Mouse (Mus musculus) splenic B cell, adult 2 months (primary cell): ENCODE data around the gene Rpl29.

Experiments
- DNase-seq: peaks from one replicate; pipeline ENCODE4 v3.0.0-alpha.2; 2011; ENCODE audit warnings: low read depth, low spot score
- H3K27me3 ChIP-seq: 2 replicates; pipeline ENCODE4 v1.6.1; 2012; ENCODE audit warnings: mild to moderate bottlenecking, low read length, moderate library complexity, mixed read lengths; ENCODE audit not compliant: control insufficient read depth, poor library complexity, insufficient read depth, severe bottlenecking
- H3K36me3 ChIP-seq: 2 replicates; pipeline ENCODE4 v1.6.1; 2012; ENCODE audit warnings: mild to moderate bottlenecking, low read length, moderate library complexity, mixed read lengths; ENCODE audit not compliant: control insufficient read depth, poor library complexity, insufficient read depth, severe bottlenecking

The Rpl29 gene

DNA sequence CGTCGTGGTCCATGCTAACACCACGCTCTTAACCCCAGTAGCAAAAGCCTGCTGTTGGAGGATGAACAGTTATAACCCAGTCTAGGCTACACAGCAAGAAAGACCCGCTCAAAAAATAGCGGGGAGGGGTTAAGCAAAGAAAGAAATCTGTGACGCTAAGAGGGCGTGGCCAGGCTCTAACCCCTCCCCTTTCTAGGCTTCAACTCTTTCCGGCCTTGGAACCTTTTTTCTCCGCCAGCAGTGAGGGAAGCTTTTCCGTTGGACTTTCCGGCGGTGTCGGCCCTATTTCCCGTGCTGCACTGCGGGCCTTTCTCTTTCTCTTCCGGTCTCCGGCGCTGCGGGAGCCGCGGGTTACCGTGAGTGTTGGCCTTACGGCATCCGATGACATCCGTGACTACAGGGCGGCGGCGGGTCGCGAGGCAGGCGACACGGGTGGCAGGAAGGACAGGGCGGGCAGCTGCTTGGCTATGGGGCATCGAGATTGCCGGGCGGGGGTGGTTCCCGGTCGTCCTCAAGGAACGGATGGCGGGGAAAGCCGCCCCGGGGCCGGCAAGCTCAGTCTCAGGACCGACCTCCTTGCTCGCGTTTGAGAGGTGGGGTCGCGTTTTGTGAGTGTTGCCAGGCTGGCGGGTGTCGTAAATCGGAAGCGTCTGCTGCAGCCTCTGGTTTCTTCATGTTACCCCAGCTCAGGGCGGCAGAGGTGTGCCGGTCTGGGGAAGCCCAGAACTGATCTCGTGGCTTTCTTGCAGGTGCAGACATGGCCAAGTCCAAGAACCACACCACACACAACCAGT lies at the start of gene Rpl29:
TSS of gene Rpl29 (plus strand) at position 234 of the 794 bp plus-strand sequence.
- no peaks in the 10 kb centered on the region for H3K27me3 ChIP-seq
- peak; percentile 97 for DNase-seq
- H3K36me3 ChIP-seq: no peaks in the 10 kb centered on the region; the same call in 1 of the 2 replicates

DNA sequence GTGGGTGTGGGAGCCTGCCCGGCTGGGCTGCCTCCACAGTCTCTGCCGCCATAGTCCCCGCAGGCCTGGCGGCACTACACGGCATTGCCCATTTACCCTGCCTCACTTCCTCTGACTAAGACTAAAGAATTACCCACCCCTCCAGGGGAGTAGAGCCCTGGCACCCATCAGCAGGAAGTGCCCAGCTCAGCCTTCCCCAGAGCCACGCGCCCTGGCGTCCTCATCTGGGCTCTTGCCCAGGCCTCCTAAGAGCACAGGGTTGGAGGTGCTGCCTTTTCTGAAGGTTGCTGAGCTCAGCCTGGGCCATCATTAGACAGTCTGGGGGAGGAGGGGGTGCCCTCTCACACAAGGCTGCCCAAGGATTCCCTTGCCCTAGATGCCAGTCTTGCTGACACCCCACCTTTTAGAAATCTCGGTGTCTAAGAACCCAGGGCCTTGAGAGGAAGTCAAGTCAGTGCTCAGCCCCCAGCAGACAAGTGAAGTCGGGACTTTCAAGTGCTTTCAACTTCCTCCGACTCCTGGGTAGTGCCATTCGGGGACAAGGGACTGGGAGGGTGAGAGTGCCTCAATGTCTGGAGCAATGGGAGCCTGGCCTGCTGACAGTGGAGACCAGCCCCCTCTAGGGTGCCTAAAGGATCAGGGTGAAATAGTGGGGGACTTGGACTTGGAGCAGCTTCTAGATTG lies 42.9 kb upstream of the Rpl29 start:
- H3K27me3 ChIP-seq: no peaks in the 10 kb centered on the region
- peak; percentile 53 for DNase-seq
- no peaks in the 10 kb centered on the region for H3K36me3 ChIP-seq

DNA sequence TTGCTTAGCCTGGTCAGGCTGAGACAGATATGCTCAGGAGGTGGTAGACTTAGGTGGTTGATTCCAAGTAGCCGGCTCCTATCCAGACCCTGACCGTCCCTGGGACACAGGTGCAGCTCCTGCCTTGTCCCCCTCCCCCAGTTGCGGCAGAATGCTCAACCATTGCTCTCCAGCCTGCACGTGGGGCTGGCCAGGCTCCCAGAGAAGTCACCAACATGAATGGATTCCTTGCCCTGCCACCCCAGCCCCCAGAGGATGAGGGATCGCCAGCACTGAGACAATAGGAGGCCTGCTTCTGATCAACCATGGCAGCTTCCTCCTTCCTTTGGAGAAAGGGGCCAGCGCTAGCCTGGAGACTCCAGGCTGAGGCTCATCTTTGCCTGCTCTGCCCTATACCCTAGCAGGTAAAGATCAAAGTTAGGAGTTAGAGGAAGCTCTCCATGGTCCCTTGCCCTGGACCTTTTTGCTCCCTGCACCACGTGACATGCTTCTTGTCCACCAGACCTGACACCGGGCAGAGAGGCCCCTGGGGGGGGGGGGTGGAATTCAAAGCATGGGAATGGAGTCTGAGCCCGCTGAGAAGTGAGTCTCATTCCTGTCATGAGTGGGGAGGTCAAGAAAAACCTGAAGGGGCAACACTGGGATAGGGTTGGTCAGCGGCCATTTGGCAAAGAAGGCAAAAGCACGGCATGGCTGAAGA lies 36.3 kb upstream of the Rpl29 start:
- DNase-seq: no peak
- Histone ChIP-seq H3K36me3 (no peaks in the 10 kb centered on the region), H3K27me3 (no peaks in the 10 kb centered on the region)

DNA sequence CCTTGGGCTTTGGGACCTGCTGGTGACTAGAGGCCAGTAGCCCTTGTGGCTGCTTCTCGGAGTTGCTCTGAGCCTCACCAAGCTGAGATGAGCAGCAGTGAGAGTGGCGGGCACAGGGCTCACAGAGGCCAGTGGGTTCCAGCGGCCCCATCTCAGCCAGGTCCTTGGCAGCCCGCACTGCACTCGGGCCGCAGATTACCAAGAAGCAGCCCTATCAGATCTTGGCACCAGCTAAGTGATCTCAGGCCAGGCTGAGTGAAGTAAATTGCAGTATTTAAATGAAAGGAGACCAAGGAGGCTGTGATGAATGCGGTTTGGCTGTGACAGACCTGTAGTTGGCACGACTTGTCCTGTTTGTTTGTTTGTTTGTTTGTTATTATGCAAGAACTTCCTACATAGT lies 35.7 kb upstream of the Rpl29 start:
- no peak for DNase-seq
- Histone ChIP-seq H3K27me3 (no peaks in the 10 kb centered on the region), H3K36me3 (no peaks in the 10 kb centered on the region)

DNA sequence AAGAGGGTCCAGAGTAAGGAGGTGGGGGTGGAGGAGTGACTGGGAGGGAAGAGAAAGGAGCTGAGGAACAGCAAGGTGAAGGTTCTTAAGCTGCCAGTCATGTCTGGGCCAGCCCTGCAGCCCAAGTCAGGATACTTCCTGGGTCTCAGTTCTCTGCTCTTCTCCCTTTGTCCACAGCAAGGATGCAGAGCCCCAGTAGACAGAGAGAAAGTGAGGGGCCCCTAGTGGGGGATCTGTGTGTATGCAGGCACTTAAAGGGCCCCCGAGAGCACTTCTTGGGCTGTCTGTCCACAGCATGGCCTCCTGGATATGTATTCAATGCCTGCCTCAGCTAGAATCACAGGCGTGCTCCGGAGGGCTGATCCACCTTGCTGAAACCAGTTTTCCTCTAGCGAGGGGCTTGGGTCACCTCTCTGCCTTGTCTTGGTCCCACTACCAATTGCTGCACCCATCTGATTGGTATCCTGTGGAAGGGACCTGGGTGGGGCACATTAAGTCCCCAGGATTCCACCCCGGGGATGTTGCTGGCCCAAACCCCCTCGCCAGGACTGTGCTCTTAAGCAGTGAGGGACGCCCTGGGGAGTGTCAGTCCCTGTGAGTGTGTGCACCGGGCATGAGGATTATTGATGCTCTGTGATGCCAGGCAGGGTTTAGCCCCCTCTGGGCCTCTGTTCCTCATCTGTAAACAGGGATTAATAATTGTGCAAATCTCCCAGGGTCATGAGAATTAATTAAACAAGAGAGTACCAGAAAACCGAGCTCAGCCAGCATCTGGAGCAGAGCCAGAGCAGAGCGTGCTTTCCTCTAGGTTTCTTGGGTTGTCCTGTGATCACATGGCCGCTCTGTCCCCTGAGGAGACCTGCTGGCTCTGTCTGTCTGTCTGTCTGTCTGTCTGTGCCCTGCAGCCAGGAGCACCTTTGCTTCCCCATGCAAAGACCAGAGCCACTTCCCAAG lies 34.3 kb upstream of the Rpl29 start:
- H3K36me3 ChIP-seq: no peaks in the 10 kb centered on the region
- peak; percentile 69 for DNase-seq
- H3K27me3 ChIP-seq: no peaks in the 10 kb centered on the region

DNA sequence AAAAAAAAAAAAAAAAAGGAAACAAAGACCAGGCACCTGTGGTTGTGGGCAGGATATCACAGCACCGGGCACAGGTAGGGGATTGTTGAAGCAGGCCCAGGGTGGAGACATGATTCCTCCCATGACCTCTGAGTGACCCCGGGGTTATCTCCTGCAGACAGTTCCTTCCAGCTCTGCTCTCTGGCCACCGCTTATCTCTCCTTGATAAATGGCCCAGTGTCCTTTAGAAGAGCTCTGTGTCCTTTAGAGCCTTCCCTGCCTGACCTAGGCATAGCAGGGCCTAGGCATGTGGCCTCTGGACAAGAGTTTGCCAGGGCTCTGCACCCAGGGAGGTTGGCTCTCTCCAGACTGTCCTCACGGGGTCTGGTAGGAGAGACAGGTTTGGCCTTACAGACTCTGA lies 31.5 kb upstream of the Rpl29 start:
- no peak for DNase-seq
- Histone ChIP-seq H3K36me3 (no peaks in the 10 kb centered on the region), H3K27me3 (no peaks in the 10 kb centered on the region)

DNA sequence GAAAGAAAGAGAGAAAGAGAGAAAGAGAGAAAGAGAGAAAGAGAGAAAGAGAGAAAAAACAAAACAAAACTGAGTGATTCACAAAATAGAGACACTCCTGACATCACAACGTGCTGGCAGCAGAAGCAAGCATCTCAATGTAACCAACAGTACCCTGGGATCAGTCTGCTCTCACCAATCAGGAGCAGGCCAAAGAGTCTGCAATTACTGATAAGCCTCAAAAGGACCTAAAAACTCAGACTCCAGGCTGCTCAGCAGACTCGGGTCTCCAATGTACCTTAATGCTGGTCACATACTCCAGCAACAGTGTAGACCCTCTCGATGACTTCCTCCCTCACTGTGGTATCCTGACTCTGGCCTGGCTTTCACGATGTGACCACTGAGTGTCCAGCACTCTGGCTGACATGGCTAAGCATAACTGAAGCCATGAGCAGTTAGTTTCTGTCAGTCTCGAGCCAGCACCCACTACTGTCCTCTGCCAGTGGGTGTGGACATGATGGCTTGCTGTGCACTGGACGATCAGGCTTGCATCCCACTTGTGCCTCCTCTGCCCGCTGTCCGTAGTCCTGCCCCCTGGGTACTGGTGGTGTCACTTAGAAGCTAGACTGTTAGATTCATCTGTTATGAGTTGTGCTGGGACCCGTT lies 30.5 kb upstream of the Rpl29 start:
- H3K27me3 ChIP-seq: no peaks in the 10 kb centered on the region
- no peak for DNase-seq
- H3K36me3 ChIP-seq: no peaks in the 10 kb centered on the region

DNA sequence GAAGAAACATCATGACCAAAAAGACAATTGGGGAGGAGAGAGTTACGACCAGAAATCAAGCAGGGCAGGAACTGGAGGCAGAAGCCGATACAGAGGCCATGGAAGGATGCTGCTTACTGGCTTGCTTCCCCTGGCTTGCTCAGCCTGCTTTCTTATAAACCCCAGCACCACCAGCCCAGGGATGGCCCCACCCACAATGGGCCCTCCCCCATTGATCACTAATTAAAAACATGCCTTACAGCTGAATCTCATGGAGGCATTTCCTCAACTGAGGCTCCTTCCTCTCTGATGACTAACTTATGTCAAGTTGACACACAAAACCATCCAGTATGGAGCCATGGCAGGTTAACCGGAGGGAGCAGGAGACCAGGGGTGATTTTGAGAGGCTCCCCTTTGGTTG lies 29.4 kb upstream of the Rpl29 start:
- Histone ChIP-seq H3K36me3 (no peaks in the 10 kb centered on the region), H3K27me3 (no peaks in the 10 kb centered on the region)
- DNase-seq: no peak

DNA sequence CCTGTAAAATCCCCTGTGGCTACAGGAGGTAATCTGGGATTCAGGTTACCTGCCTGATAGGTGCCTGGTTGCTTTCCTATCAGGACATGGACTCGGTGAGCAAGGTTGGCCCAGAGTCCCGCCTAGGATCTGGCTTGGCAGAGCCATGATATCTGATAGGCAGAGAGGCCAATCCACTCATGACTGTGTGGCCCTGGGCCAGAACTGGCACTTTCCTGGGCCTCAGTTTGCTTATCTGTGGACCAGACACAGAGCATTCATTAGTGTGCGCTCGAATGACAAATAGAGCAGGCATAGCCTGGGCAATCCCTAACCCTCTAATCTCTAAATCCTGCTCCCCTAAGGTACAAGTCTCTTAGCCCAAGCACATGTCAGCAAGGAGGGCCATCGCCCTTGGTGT lies 27.1 kb upstream of the Rpl29 start:
- Histone ChIP-seq H3K27me3 (no peaks in the 10 kb centered on the region), H3K36me3 (no peaks in the 10 kb centered on the region)
- no peak for DNase-seq

DNA sequence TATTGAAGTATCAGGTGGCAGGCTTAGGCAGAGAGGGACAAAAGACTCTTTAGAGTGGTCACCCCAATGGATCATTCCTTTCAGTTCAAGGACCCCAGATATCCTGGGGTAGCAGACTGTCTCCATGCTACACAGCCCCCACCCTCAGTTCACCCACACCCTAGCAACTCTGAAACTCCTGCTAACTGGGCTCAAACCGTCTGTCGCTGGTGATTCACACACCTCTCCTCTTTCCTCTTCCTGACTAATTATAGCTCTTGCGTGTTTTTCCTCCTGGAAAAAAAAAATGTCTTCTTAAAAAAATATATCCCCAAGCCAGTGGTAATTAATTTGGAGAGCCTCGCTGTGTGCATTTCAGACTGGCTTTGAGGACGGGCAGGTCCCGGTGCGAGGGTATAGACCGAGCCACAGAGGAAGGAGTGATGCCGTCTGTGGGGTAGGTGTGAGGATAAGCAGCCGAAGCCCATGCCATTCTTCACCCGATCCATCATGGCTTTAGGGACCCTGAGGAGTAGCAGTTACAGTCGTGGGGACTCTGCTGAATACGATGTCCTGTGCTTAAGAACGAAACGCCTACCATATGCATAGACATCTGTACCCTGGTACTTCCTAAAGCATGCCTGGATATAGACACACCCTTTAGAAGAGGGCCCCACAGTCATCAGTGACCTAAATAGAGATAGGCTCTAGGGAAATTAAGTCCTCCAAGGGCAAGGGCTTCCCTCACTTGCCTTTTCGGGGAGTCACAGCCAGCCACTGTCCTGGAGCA lies 26.5 kb upstream of the Rpl29 start:
- Histone ChIP-seq H3K36me3 (no peaks in the 10 kb centered on the region), H3K27me3 (no peaks in the 10 kb centered on the region)
- no peak for DNase-seq

DNA sequence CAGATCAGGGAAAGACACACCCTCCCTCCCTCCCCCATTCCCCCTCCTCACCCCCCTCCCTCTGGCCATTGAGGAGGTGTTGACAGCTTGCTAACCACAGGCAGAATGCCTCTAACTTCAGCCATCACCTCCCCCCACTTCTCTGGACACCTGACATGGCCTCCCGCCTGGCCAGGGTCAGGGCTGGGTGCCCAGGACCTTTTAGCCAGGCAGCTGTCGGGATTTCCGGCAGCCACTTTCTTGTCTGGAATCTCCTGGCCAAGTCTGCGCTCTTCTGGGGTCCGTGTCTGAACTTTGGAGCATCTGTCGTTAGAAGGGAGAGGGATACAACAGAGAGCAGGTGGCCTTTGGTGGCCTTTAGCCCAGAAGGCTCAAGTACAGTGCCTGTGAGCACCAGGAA lies 24.0 kb upstream of the Rpl29 start:
- H3K36me3 ChIP-seq: no peaks in the 10 kb centered on the region
- no peak for DNase-seq
- H3K27me3 ChIP-seq: no peaks in the 10 kb centered on the region

DNA sequence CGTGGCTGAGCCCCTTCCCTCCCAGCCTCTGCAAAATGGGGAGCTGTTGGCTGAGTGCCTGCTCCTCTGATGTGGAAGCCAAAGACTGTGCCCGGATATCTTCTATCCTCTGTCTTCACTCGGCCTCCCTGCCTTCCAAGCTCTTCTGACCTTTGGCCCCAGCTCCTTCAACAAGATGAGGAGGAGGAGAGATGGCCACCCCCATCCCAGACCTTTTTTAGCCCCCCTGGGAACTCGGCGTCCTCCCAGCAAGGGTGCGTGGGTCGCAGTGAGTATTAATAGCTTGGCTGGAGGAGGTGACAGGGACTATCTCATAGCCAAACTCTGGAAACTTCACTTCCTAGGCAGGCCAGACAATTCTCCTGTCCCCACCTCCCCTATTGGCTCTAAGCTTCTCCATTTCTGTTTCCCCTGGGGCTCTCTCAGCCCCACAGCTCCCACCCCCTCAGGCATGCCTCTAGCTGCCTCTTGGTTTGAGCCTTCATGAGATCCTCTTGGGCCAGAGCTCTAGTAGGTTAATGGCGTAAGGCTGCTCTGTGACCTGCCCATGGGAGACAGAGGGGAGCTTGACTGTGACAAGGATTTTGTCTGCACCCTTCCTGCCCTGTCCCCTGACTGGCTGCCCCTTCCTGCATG lies 22.7 kb upstream of the Rpl29 start:
- H3K36me3 ChIP-seq: no peaks in the 10 kb centered on the region
- H3K27me3 ChIP-seq: no peaks in the 10 kb centered on the region
- no peak for DNase-seq

DNA sequence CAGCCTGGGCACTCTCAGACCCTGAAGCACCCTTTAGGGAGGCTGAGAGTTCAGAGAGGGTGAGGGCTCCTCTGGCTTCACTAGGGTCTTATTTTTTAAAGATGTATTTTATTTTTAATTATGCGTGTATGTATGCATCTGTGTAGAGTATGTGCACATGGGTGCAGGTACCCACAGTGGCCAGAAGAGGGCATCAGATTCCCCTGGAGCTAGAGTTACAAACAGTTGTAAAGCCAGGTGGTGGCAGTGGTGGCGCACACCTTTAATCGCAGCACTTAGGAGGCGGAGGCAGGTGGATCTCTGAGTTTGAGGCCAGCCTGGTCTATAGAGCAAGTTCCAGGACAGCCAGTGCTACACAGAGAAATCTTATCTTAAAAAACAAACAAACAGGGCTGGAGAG lies 20.2 kb upstream of the Rpl29 start:
- peak; percentile 34 for DNase-seq
- Histone ChIP-seq H3K27me3 (no peaks in the 10 kb centered on the region), H3K36me3 (no peaks in the 10 kb centered on the region)
